ENCODE assay signal across 24 mouse cellular contexts in the genomic region with DNA sequence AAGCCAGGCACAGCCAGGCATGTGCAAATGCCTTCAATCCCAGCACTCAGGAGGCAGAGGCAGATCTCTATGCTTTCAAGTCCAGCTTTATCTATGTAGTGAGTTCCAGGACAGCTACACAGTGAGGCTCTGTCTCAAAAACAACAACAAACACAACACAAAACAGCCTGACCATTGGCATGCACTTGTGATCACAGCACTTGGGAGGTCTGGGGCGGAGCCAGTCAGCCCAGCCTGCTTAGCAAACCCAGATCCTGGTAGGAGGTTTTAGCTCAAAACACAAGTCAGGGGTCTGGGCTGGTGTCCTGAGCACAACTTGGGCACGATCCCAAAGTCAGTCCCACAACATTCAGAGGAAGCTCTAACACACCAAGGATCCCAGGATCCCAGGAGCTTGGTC. TPM values are rescaled to one million over a fixed set of nuclear protein-coding genes. Genes with fewer than 3 reads are reported as not detected.
DNase-seq lines count a peak whose midpoint lies in the region; ATAC-seq and TF ChIP-seq lines count a peak whose summit lies in the region.
"Had no signal": no experiment of that assay in that cellular context is flagged by ENCODE, and none has a peak within 500 bp of the region (broad histone marks: within the 10 kb centered on the region; RNA-seq: fewer than 3 reads in every experiment).

No protein-coding gene starts in this region.

- no peak for DNase-seq in heart, adult 9 months (ENCODE audit: low spot score in 2 of 2)
- peak; percentile 16 for DNase-seq in hindbrain, postnatal 0 days (ENCODE audit: low spot score)
- DNase-seq in midbrain, embryonic 14.5 days, result no peak
- DNase-seq: adrenal gland, adult 8-10 months; cerebellum, adult 11-12 months; cerebellum, postnatal 25 days; gastrocnemius, postnatal 10 days; kidney, adult 18-20 months; kidney, postnatal 4 days; lung, adult 2 months; thymus, postnatal 25 days had no signal

- H3K4me3 ChIP-seq in heart, embryonic 11.5 days (ENCODE audit: low read depth, low read length), result no peak overlapping the region
- H3K4me3 ChIP-seq in hindbrain, postnatal 0 days (ENCODE audit: low read length), result no peak overlapping the region
- no peak overlapping the region for H3K4me3 ChIP-seq in hindbrain, embryonic 16.5 days (ENCODE audit: low read length)
- no peak overlapping the region for H3K4me3 ChIP-seq in midbrain, embryonic 14.5 days (replicated peaks; ENCODE audit: low read depth, low read length)
- H3K4me3 ChIP-seq in midbrain, embryonic 13.5 days (replicated peaks), result no peak overlapping the region
- H3K4me3 ChIP-seq: embryonic facial prominence, embryonic 15.5 days; forebrain, embryonic 15.5 days; limb, embryonic 13.5 days; liver, embryonic 12.5 days; stomach, embryonic 15.5 days had no signal

- 54% methylated on average over 2 of the region's 2 CpGs for WGBS in heart, embryonic 11.5 days (ENCODE audit: insufficient replicate concordance)
- WGBS in hindbrain, postnatal 0 days, result 52% methylated on average over 2 of the region's 2 CpGs
- WGBS in hindbrain, embryonic 16.5 days, result 59% methylated on average over 2 of the region's 2 CpGs
- 55% methylated on average over 2 of the region's 2 CpGs for WGBS in midbrain, embryonic 14.5 days
- 54% methylated on average over 2 of the region's 2 CpGs for WGBS in midbrain, embryonic 13.5 days

- no peak overlapping the region for H3K4me2 ChIP-seq in heart, embryonic 11.5 days
- H3K4me2 ChIP-seq in hindbrain, postnatal 0 days (ENCODE audit: low read depth, low read length), result no peak overlapping the region
- H3K4me2 ChIP-seq in hindbrain, embryonic 16.5 days (ENCODE audit: low read length), result no peak overlapping the region
- no peak overlapping the region for H3K4me2 ChIP-seq in midbrain, embryonic 14.5 days (ENCODE audit: low read length)
- no peak overlapping the region for H3K4me2 ChIP-seq in midbrain, embryonic 13.5 days (replicated peaks)
- H3K4me2 ChIP-seq: embryonic facial prominence, embryonic 15.5 days; forebrain, embryonic 15.5 days; limb, embryonic 13.5 days; liver, embryonic 12.5 days; stomach, embryonic 15.5 days had no signal

- H3K9ac ChIP-seq in heart, embryonic 11.5 days (ENCODE audit: low read depth, low read length), result no peak overlapping the region
- H3K9ac ChIP-seq in hindbrain, postnatal 0 days (replicated peaks; ENCODE audit: low read length), result no peak overlapping the region
- no peak overlapping the region for H3K9ac ChIP-seq in hindbrain, embryonic 16.5 days (ENCODE audit: low read depth, low read length)
- no peak overlapping the region for H3K9ac ChIP-seq in midbrain, embryonic 14.5 days (replicated peaks; ENCODE audit: low read length)
- no peak overlapping the region for H3K9ac ChIP-seq in midbrain, embryonic 13.5 days (replicated peaks)
- H3K9ac ChIP-seq: embryonic facial prominence, embryonic 15.5 days; forebrain, embryonic 15.5 days; limb, embryonic 13.5 days; liver, embryonic 12.5 days; stomach, embryonic 15.5 days had no signal

- ATAC-seq in heart, embryonic 11.5 days (replicated peaks; ENCODE audit: insufficient number of reproducible peaks, low FRiP score, low TSS enrichment), result no peak
- peak; percentile 47; the same call in 1 of the 2 replicates for ATAC-seq in hindbrain, postnatal 0 days
- ATAC-seq in hindbrain, embryonic 16.5 days, result no peak
- ATAC-seq in midbrain, embryonic 14.5 days (ENCODE audit: low FRiP score, low TSS enrichment), result no peak
- ATAC-seq in midbrain, embryonic 13.5 days, result no peak
- ATAC-seq: inflammation-experienced regulatory T-cells, adult 6 months; liver, embryonic 12.5 days had no signal

- no peaks in the 10 kb centered on the region for H3K36me3 ChIP-seq in heart, embryonic 11.5 days (ENCODE audit: control insufficient read depth, insufficient read depth, low read length)
- no peaks in the 10 kb centered on the region for H3K36me3 ChIP-seq in hindbrain, postnatal 0 days (ENCODE audit: insufficient read depth, low read length)
- no peaks in the 10 kb centered on the region for H3K36me3 ChIP-seq in hindbrain, embryonic 16.5 days (ENCODE audit: control insufficient read depth, insufficient read depth, low read length)
- no peaks in the 10 kb centered on the region for H3K36me3 ChIP-seq in midbrain, embryonic 14.5 days (ENCODE audit: control insufficient read depth, insufficient read depth, low read length)
- no peaks in the 10 kb centered on the region for H3K36me3 ChIP-seq in midbrain, embryonic 13.5 days
- H3K36me3 ChIP-seq: embryonic facial prominence, embryonic 15.5 days; forebrain, embryonic 15.5 days; limb, embryonic 13.5 days; liver, embryonic 12.5 days; stomach, embryonic 15.5 days had no signal

- H3K27ac ChIP-seq in heart, embryonic 11.5 days (ENCODE audit: low read depth, low read length), result peak overlapping the region; percentile 50; the same call in 1 of the 2 replicates
- no peak overlapping the region for H3K27ac ChIP-seq in hindbrain, postnatal 0 days
- no peak overlapping the region for H3K27ac ChIP-seq in hindbrain, embryonic 16.5 days (ENCODE audit: low read depth, low read length)
- H3K27ac ChIP-seq in midbrain, embryonic 14.5 days (replicated peaks; ENCODE audit: low read depth, low read length), result peak overlapping the region; percentile 8; the same call in 1 of the 2 replicates
- no peak overlapping the region for H3K27ac ChIP-seq in midbrain, embryonic 13.5 days
- H3K27ac ChIP-seq: embryonic facial prominence, embryonic 15.5 days; limb, embryonic 13.5 days; liver, embryonic 12.5 days; stomach, embryonic 15.5 days had no signal

- no peaks in the 10 kb centered on the region for H3K9me3 ChIP-seq in heart, embryonic 11.5 days (replicated peaks; ENCODE audit: control insufficient read depth, low read length)
- no peaks in the 10 kb centered on the region for H3K9me3 ChIP-seq in hindbrain, postnatal 0 days (ENCODE audit: low read length)
- no peaks in the 10 kb centered on the region for H3K9me3 ChIP-seq in hindbrain, embryonic 16.5 days (ENCODE audit: control insufficient read depth, low read length)
- H3K9me3 ChIP-seq in midbrain, embryonic 14.5 days (ENCODE audit: control insufficient read depth, low read length), result no peaks in the 10 kb centered on the region
- no peaks in the 10 kb centered on the region for H3K9me3 ChIP-seq in midbrain, embryonic 13.5 days
- H3K9me3 ChIP-seq: embryonic facial prominence, embryonic 15.5 days; forebrain, embryonic 15.5 days; limb, embryonic 13.5 days; liver, embryonic 12.5 days; stomach, embryonic 15.5 days had no signal

- no peaks in the 10 kb centered on the region for H3K27me3 ChIP-seq in heart, embryonic 11.5 days (ENCODE audit: control insufficient read depth, insufficient read depth, low read length)
- no peaks in the 10 kb centered on the region for H3K27me3 ChIP-seq in hindbrain, postnatal 0 days (ENCODE audit: insufficient read depth, low read length)
- no peaks in the 10 kb centered on the region for H3K27me3 ChIP-seq in hindbrain, embryonic 16.5 days (replicated peaks; ENCODE audit: control insufficient read depth, insufficient read depth, low read length)
- no peaks in the 10 kb centered on the region for H3K27me3 ChIP-seq in midbrain, embryonic 14.5 days (ENCODE audit: control insufficient read depth, insufficient read depth, low read length)
- 0 out of 2 replicates have a peak, but pooled peaks cover under 1% of the 10 kb centered on the region for H3K27me3 ChIP-seq in midbrain, embryonic 13.5 days
- H3K27me3 ChIP-seq: embryonic facial prominence, embryonic 15.5 days; forebrain, embryonic 15.5 days; limb, embryonic 13.5 days; liver, embryonic 12.5 days; stomach, embryonic 15.5 days had no signal

- TF ChIP-seq CTCF in hindbrain, postnatal 0 days (IDR thresholded peaks at IDR 0.05; ENCODE audit: low read depth), result no peak

- H3K4me1 ChIP-seq in heart, embryonic 11.5 days (ENCODE audit: control insufficient read depth, insufficient read depth, low read length), result peaks cover 21% of the 10 kb centered on the region
- H3K4me1 ChIP-seq in hindbrain, postnatal 0 days (ENCODE audit: insufficient read depth, low read length), result peaks cover 5% of the 10 kb centered on the region; the same call in 1 of the 2 replicates
- H3K4me1 ChIP-seq in hindbrain, embryonic 16.5 days (ENCODE audit: control insufficient read depth, insufficient read depth, low read depth, low read length), result no peaks in the 10 kb centered on the region
- H3K4me1 ChIP-seq in midbrain, embryonic 14.5 days (ENCODE audit: control insufficient read depth, insufficient read depth, low read length), result peaks cover 17% of the 10 kb centered on the region
- peaks cover 21% of the 10 kb centered on the region for H3K4me1 ChIP-seq in midbrain, embryonic 13.5 days (replicated peaks)
- H3K4me1 ChIP-seq: limb, embryonic 13.5 days had no signal

RNA-seq across cellular contexts. Expression of a gene that starts 18.2 kb away (rescaled TPM):
- polyA plus RNA-seq in heart, embryonic 11.5 days (2014; fragmentation: Nextera tagmentation; extraction: Ambion mirVana), result 0.19 and 0.30 TPM in 2 replicates
- total RNA-seq in hindbrain, postnatal 0 days (2014; rRNA removed), result 0.52 and 1.2 TPM in 2 replicates
- polyA plus RNA-seq in hindbrain, postnatal 0 days (2015; fragmentation: Nextera tagmentation; extraction: Ambion mirVana), result 0.52 and 0.58 TPM in 2 replicates
- polyA plus RNA-seq in hindbrain, embryonic 16.5 days (2015; fragmentation: Nextera tagmentation; extraction: Ambion mirVana), result 0.38 and 0.72 TPM in 2 replicates
- 0.21 and 0.22 TPM in 2 replicates for polyA plus RNA-seq in midbrain, embryonic 14.5 days (2014; fragmentation: Nextera tagmentation; extraction: Ambion mirVana)
- polyA plus RNA-seq in midbrain, embryonic 13.5 days (2015; fragmentation: Nextera tagmentation; extraction: Ambion mirVana), result 0.26 and 0.99 TPM in 2 replicates
- total RNA-seq: adrenal gland, adult 8-10 months; gastrocnemius, postnatal 10 days; granulocyte monocyte progenitor cell, adult 5-6 weeks; megakaryocyte progenitor cell, adult 5-6 weeks; MEL; neutrophil, adult 5-6 weeks had no signal
- polyA plus RNA-seq: inflammation-experienced regulatory T-cells, adult 6 months; limb, embryonic 13.5 days; liver, embryonic 12.5 days; stomach, embryonic 15.5 days had no signal

Comparison
In these comparisons a context has a peak if more than half of its experiments do, and no peak if none do; other contexts are left out.
1. H3K27ac ChIP-seq: peak in heart, embryonic 11.5 days (single experiment) and midbrain, embryonic 14.5 days (single experiment); none in hindbrain, postnatal 0 days (single experiment), hindbrain, embryonic 16.5 days (single experiment) and midbrain, embryonic 13.5 days (single experiment).